ENCODE assay signal across 26 mouse cellular contexts in the genomic region with DNA sequence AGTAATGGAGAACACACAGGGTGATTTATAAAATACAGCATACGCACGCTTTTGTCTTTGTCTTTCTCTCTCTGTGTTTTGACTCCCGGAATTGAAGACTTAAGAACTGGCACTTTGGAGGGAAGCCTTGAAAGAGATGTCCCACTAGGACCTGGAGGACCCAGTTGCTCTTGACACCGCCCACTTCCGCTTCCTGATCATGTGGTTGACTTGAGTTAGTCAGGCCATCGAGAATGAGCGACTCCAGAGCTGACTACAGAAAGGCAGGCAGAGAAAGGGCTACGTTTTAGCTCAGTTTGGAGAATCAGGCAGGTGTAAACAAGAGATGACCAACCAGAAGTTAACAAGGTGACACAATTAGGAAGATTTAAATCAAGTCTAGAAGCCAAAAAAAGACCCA. TPM values are rescaled to one million over a fixed set of nuclear protein-coding genes. Genes with fewer than 3 reads are reported as not detected.
DNase-seq lines count a peak whose midpoint lies in the region; ATAC-seq and TF ChIP-seq lines count a peak whose summit lies in the region.
"Had no signal": no experiment of that assay in that cellular context is flagged by ENCODE, and none has a peak within 500 bp of the region (broad histone marks: within the 10 kb centered on the region; RNA-seq: fewer than 3 reads in every experiment).

No protein-coding gene starts in this region.

- intact Hi-C loops in left cerebral cortex, postnatal 14 days (cut with DNase I), result no loop called here

- TF ChIP-seq POLR2A in testis, adult 2 months (IDR thresholded peaks at IDR 0.05; ENCODE audit: control insufficient read depth, low read depth, low read length), result peak; percentile 10; the same call in 1 of the 2 replicates

- no peak for DNase-seq in testis, postnatal 10 days (ENCODE audit: low spot score)
- DNase-seq in R1 (ENCODE audit: low read depth, low spot score), result peak; percentile 35
- DNase-seq in left cerebral cortex, postnatal 14 days (ENCODE audit: low spot score in 2 of 2), result no peak
- DNase-seq in natural killer cell, adult 2 months (ENCODE audit: low spot score in 2 of 2), result no peak
- DNase-seq in cerebellum, postnatal 14 days, result no peak
- DNase-seq: adrenal gland, adult 8-10 months; cerebellum, adult 18-20 months; cerebellum, postnatal 36 days; embryo, embryonic 11 days; gastrocnemius, postnatal 10 days; kidney, postnatal 36 days; layer of hippocampus, adult 9-11 months; lung, embryonic 14.5 days; right cerebral cortex, adult 18-20 months had no signal

- ATAC-seq in megakaryocyte, adult 5-6 weeks (ENCODE audit: poor library complexity, severe bottlenecking), result peak; percentile 75
- ATAC-seq: forebrain, embryonic 14.5 days; intestine, postnatal 0 days; midbrain, embryonic 16.5 days; Patski had no signal

- TF ChIP-seq CTCF in testis, adult 2 months (IDR thresholded peaks at IDR 0.05; ENCODE audit: control insufficient read depth, insufficient read depth, insufficient replicate concordance, low read depth, low read length), result no peak

- no peak overlapping the region for H3K4me3 ChIP-seq in testis, adult 2 months (ENCODE audit: control insufficient read depth, low read depth, low read length)
- H3K4me3 ChIP-seq: embryonic facial prominence, embryonic 13.5 days; heart, adult 2 months; hindbrain, embryonic 12.5 days; midbrain, embryonic 10.5 days; neural tube, embryonic 15.5 days had no signal

- no peaks in the 10 kb centered on the region for H3K36me3 ChIP-seq in testis, adult 2 months (ENCODE audit: control insufficient read depth, insufficient read depth, low read length)
- H3K36me3 ChIP-seq: embryonic facial prominence, embryonic 13.5 days; hindbrain, embryonic 12.5 days; midbrain, embryonic 10.5 days; neural tube, embryonic 15.5 days had no signal

- H3K4me1 ChIP-seq in testis, adult 2 months (ENCODE audit: control insufficient read depth, insufficient read depth, low read length), result no peaks in the 10 kb centered on the region; the same call in 1 of the 2 replicates
- H3K4me1 ChIP-seq: embryonic facial prominence, embryonic 13.5 days; midbrain, embryonic 10.5 days had no signal

- no peaks in the 10 kb centered on the region for H3K27me3 ChIP-seq in testis, adult 2 months (ENCODE audit: control insufficient read depth, insufficient read depth, low read length)
- H3K27me3 ChIP-seq: embryonic facial prominence, embryonic 13.5 days; hindbrain, embryonic 12.5 days; neural tube, embryonic 15.5 days had no signal

- H3K27ac ChIP-seq in testis, adult 2 months (ENCODE audit: control insufficient read depth, insufficient read depth, low read depth, low read length), result no peak overlapping the region
- H3K27ac ChIP-seq: embryonic facial prominence, embryonic 13.5 days; heart, adult 2 months; hindbrain, embryonic 12.5 days; midbrain, embryonic 10.5 days; neural tube, embryonic 15.5 days; stomach, postnatal 0 days had no signal

RNA-seq across cellular contexts. Expression of gene Slc30a5, which starts 40.3 kb away (rescaled TPM):
- polyA plus RNA-seq in testis, adult 2 months (2012; rRNA removed), result 8.9 and 12.5 TPM in 2 replicates
- total RNA-seq in megakaryocyte, adult 5-6 weeks (2015), result 73.0 and 85.6 TPM in 2 replicates
- total RNA-seq in megakaryocyte, adult 5-6 weeks (2017), result 75.7 and 78.5 TPM in 2 replicates
- 10 to 100 TPM; 41.9 to 43.7 TPM for total RNA-seq in left cerebral cortex, postnatal 14 days (2021)
